Mouse (Mus musculus): ENCODE measurements around the gene Repin1.
A peak's percentile ranks its signal among the peaks of the same experiment; 100 is the strongest.

Gene Repin1

DNA sequence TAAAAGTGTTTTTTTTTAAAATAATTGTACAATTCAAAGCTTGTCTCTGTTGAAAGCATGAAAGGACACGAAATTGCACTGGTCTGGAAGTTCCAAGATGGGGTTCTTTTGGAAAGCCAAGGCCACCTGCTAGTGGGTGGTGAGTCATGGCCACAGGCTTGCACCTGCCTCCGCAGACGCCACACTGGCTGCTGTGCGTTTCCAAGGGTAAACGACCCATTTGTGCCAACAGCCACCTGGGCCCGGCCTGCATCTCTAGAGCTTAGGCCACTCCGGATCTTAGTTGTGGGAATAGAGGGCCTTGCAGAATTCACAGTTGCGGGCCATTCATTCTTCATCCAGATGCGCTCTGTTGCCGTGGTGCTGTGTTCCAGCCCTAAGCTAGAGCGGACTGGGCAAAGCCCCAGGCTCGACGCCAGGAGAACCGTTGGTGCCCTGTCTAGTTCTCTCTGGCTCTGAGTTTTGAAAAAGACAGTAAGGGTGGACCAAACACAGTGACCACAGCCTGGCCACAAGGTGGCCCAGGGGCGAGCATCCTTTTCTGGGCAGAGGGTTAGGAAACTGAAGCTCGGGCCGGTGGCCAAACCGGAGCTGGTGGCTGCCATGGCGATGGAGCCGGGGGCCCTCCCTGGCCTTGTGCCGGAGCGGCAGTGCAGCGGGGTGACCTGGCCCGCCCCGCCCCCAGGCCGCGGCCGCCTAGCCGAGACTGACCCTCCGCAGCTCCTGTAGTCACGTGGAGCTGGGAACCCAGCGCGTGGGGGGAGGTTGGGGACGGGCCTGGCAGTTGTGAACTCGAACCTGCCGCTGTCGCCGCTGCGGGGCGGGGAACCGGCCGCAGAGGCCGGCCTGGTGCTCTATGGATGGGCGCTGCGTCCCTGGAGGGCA, at the start of gene Repin1, which contains the start of gene Gm44965:
Repin1 (plus strand) TSS at position 726 of the 885 bp plus-strand sequence.
Gm44965 (plus strand) TSS at position 784 of the 885 bp plus-strand sequence.
- peak; percentile 95 for DNase-seq

DNA sequence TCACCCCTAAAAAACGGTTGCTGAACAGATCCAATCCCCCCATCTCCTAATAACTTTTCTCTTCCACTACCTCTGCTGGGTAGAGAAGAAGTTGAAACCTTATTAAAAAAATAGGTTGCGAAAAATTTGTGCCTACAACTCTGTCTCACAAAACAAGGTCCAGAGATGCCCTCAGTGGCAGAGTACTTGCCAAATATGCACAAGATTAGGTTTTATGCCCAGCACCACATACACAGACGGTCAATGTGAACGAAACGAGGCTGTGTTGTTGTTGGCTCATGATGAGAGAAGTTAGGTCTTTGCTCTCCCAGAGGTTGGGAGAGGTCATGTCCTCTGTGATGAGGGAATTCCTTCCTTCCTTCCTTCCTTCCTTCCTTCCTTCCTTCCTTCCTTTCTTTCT, 48.4 kb upstream of the Repin1 start:
- DNase-seq = no peak

DNA sequence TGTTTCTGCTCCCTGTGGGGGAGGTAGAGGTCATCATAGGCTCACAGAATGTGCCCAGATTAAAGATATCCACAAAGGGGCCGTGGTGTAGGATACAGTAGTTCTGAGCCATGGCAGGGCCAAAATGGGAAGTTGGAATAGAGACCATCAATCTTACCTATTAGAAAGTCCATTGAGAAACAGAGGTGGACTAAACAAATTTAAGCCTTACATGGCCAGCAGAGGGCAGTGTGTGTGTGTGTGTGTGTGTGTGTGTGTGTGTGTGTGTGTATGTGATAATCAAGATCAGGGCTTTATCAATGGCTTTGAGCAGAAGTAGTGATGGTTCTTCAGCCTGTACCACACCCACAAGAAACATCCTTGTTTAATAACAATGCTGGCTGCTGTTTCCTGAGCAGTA, 47.4 kb upstream of the Repin1 start:
- peak; percentile 54 for DNase-seq

DNA sequence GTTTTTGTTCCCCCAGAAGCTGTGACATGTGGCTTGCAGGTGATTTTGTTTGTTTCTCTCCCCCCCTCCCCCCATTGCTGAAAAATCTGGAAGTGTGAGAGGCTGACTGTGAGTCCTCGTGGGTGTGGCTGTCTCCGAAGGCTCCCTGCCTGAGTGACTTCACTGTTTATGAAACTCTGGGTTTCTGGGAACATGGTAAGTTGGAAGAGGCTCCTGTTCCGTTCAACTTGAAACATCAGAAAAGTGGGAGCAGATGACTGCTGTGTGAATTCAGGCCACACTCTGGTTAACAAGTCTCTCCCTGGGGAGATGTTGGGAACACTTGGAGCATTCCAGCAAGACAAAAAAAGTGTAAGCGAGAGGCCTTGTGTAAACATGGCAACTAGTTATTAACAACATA, 46.8 kb upstream of the Repin1 start:
- DNase-seq = no peak

DNA sequence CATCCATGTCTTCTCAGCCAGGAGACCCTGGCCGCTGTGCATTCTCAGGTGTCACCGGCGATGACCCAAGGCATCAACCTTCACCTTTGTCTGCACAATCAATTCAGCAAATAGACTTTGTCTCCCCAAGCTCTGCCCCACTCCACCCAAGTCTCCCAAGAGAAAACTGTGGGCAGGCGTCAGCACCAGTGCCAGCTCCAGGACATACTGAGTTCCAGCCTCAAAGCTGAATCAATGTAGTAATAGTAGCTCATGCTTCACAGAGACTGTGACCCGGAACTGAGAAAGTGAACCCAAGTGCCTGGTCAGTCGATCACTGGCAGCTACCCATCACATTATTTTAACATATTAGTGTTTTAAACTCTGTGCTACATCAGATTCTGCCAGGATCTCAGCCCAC, 45.4 kb upstream of the Repin1 start:
- DNase-seq = no peak

DNA sequence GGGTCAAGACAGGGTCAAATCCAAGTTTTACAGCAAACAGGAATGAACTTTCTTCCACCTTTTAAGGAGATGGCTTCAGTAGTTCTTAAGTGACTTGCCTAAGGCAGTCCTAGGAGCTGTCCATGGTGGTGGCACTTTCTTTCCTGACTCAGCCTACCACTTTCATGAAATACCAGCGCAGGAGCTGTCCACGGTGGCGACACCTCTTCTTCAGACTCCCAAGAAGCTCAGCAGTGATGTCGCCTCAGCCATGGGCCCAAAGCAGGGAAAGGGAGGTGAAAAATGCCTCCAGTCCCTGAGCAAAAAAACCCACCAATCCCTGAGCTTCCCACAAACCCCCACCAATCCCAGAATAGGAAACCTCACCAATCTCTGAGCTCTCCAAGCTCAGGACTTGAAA, 40.8 kb upstream of the Repin1 start:
- DNase-seq = peak; percentile 61

DNA sequence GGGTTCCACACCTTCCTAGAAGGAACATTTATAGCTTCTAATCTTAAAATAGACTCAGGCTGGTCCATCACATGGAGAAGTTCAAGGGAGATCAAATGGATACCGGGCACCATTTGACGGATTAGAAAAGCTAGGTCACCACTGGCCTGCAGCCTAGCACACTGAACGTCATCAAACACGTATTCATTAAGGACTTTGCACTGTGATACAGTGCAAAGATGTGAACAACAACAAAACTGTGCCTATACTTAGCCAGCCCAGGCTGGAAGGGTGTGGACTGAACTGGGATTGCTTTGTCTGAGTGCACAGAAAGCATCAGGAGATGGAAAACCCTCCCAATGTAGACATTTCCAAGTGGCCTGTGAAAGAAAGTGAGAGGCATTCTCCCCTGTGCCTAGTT, 39.9 kb upstream of the Repin1 start:
- peak; percentile 14 for DNase-seq

DNA sequence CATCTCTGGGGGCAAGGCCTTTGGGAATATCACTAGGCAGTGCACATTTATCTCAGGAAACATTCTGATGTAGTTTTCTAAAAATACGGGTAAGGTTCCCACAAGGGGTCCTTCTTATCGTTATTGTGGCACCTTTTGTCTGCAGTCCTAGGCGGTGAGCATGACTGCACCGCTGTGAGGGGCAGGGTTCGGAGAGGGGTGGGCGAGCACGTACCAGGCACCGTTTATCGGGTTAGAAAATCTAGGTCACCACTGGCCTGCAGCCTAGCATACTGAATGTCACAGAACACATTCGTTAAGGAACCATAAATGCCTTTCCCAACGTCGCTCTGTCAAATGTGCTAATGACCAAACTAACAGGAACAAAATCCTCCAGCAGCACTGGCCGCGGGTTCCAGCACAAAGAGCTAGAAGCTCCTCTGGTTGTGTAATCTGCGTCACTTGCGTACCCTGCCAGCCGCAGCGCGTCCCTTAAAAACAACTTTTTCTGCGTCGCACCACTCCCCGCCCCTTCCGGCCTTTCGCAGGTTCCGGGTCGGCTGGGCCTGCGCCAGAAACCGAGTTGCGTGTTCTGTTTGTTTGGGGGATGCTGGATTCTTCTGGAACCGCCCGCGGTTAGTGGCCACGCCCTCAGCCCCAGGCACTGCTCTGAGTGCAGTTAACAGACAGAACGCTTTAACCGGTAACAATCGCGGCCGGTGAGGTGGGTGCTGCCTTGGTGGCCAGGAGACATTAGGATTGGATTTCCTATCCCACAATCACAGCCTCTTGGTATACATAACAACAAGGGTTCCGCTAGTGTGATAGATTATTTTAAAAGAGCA, 39.2 kb upstream of the Repin1 start, which contains the start of gene Lrrc61:
Lrrc61 (plus strand) TSS at position 517 of the 824 bp plus-strand sequence.
- DNase-seq = peak; percentile 95

DNA sequence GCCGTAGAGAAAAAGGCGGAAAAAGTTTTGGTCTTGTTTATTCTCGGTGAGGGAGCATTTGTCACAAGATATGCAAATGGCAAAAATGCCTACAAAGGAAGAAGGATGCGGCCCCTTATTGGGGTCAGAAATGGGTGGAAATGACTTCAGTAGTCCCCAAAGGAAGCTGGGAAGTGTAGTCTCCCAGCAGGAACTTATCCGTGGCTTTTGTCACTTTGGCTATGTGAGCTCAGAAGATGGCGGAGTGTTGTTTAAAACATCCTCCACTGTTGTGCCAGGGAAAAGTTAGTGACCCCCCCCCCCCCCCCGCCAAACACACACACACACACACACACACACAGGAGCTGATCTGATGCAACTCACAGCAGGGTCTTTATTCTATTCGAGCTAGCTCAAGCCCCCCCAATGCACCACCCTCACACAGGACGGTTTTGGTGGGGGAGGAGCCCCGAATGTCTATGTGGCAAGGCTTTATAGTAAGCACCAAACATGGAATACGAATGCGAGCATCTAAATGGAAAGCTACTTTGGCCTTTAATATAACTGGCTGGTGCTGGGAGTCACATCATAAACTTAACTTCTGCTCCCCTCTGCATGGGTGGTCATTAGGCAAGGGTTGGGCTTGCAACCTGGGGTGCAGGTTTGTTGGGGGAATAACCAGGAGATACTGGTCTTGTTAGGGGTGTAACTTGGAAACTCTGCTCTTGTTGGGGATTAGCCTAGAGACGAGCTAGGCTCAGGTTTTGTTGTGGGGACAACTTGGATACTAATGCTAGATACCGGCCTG, 38.4 kb upstream of the Repin1 start:
- peak; percentile 88 for DNase-seq

DNA sequence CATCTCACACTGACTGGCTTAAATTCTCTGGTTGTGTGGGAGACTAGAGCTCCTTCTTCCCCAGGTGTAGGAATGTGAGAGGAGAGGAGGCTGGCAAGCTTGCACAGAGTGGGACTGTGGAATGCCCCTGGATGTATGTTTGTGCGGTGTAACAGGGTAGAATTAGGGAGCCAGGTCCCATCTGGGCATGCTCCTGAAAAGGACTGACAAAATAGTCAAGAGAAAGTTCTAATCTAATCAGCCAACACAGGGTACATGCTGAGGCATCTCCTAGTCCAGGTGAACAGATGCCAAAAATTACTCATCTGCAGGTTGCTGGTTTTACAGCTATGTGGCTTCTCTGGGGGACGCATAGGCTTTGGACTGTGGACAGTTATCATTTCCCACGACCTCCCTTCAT, 37.7 kb upstream of the Repin1 start:
- DNase-seq = no peak

DNA sequence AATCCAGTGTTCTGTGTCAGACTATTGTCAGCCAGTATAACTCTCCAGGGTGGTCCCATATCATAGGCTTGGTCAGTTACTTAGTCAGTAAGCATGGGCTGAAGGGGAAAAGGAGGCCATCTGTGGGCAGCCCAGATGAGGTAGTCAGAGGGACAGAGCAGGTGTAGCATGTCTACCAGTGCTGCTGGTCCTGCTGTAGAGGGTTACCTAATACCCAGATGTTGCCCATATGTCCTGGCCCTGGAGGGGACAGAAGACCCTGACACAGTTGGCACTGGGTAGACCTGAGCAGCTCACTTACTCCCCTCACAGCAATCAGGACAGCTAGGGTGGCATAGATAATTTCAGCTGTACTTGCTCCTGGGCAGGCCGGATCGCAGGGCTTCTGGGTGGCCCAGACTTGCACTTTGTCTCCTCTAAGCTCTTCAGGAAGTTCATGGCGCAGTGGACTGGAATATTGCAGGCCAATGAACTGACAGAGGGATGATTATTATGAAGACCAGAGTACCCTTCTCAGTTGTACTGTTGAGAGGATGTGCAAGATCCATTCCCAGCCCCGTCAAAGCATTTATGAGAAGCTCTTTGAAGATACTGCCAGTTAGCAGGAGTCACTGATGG, 27.9 kb upstream of the Repin1 start:
- no peak for DNase-seq

DNA sequence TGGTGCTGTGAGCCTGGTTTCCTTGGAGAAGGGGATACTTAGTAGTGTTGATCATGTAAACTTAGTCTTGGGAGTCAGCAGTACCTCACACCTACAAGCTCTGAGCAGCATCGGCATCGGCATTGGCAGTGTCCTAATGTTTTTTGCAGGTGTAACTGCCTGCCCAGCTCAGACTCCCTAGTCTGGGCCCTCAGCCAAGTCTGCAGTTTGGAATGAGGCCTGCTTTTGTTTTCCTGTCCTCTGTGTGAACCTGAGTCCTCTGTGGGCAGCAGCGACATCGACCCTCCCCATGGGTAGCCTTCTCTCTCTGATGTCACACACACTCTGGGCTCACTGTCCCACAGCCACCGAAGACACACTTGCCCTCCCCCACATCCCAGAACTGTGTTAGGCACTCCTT, 27.4 kb upstream of the Repin1 start:
- DNase-seq = no peak

DNA sequence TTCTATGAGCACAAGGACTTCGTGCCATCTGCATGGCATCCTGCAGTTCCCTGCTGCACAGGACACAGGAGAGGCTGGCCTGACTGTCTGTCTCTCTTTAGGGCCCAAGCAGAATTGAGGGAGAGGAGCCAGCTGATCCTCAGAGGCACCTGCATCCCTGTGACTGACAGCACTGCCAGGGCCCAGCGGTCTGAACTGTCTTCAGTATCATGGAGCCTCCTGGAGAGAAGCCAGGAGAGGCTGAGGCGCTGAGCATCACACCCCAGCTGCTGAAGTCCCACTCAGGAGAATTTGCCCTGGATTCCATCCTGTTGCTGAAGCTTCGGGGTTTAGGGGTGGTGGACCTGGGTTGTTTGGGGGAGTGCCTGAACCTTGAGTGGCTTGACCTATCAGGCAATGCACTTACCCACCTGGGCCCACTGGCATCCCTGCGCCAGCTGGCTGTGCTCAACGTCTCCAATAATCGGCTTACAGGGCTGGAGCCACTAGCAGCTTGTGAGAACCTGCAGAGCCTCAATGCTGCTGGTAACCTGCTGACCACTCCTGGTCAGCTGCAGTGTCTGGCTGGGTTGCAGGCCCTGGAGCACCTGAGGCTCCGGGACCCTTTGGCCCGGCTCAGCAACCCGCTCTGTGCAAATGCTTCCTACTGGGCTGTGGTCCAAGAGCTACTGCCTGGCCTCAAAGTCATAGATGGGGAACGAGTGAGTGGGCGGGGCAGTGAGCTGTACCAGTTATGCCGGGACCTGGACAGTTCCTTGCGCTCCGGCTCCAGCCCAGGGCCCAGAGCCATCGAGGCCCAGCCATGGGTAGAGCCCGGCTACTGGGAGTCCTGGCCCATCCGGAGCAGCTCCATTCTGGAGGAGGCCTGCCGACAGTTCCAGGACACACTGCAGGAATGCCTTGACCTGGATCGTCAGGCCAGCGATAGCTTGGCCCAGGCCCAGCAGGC, 25.4 kb upstream of the Repin1 start:
- no peak for DNase-seq

DNA sequence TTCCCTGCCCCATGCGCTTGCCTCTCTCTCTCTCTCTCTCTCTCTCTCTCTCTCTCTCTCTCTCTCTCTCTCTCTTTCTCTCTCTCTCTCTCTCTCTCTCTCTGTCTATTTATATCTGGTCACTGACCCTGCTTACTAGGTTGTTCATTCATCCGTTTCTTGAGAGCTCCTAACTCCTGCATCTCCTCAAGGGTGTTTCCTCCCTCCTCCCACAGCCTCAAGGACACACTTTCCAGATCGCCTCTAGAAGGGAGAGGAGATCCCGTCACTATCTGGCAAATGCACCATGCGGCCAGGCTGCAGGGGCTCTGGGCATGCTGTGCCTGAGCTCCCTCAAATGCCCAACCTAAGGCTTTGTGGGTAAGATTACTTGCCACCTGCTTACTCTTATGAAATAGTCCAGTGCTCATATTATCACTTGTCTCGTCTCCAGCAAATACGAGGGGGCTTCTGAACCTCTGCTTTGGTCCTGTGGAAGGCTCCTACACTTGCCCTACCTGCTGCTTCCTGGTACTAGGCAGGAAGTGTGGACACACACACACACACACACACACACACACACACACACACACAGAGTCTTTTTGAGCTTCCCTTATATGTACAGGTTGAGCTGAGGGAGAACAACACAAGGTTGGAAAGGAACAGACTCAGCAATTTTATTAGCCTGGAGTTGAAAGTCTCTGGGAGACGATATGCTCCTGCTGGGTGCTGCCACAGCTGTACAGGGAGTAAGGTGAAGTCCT, 24.4 kb upstream of the Repin1 start:
- DNase-seq = no peak

DNA sequence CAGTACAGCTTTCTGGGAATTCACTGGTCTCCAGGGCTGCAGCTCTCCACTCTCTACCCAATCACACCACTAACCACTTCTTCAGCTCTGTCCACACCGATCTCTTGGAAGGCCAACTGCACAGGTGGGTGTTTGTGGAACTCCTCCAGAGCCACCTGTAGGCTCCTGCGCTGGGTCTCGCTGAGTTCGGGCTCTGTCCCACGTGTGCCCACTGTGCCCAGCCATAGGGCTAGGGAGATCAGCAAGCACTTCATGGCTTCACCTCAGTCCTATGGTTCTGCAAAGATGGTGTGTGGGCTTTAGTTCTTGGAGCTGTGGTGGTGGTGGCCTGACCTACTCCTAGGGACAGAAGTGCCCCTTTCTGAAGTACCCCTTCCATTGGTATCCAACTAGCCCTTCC, 21.7 kb upstream of the Repin1 start:
- DNase-seq = no peak

DNA sequence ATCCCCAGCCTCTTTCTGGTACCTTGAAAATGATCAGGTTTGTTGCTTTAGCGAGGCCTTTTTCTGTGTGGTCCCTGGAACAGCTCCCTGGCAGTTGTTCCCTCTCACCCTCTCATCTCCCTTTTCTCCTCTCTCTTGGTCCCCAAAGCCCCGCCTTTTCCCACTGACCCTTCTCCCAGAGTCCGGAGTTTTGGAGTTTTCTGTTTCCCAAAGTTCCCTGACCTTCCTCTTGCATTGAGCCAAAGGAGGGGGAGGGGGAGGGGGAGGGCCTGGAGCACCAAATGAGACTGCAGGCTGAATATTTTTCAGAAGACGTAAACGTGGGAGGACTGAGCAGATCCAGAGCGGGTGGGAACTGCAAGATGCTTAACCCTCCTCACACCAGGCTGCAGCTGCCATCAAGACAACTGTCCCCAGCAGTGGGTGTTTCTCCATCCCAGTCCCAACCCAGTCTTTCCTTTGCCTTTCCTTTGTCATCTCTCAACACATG, 21.1 kb upstream of the Repin1 start, which contains the start of gene Rarres2:
Rarres2 (minus strand) TSS at position 218 of the 490 bp plus-strand sequence.
- peak; percentile 35 for DNase-seq

DNA sequence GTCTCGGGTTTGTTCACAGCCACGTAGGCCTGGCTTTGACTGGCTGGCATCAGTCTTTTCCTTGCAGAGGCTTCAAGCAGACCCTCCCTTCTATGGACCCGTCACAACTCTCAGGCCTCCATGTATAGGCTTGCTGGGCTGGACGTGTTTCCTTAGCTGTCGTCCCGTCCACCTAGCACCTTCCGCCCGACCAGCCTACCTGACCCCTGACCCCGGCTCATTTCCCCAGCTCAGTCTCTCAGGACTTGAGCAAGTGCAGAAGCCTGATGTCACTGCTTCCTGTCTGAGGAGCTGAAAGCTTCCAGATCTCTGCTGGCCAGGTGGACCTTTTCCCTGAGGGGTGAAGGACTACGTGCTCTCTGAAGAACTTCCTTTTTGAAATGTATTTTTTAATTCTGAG, 20.4 kb upstream of the Repin1 start:
- DNase-seq = peak; percentile 63

DNA sequence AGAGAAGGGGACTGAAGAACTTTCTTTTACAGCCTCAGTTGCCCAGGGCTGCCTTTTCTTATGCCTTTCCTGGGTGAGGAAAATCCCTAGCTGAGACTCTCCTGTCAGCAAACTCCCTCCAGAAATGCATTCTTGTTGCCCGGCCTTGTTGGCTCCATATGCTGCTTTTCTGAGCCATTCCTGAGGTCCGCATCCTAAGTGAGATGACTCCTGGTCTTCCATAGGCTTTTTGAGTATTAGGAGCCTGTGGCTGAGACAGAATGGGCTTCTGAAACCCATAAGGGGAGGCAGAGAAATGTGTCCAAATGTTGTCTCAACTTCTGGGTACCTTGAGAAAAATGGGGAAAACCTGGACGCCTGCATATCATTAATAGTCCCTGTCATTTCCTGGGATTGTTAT, 19.7 kb upstream of the Repin1 start:
- no peak for DNase-seq

DNA sequence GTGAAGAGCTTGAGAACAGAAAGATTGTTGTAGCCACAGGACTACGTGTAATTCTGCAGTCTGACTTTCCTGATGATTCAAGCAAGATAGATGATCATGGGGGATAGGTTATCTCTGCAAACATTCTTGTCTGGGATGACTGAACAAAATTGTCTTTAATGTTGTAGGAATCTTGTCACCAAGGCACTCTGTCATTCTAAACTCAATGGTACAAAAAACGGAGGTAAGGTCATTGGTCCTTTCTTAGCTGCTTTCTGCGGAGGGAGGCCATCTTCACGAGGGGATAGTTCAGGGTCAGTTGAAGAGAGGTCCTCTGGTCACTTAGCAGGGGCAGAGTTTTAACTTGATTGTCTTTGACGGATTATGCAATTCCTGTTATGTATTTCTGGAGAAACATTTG, 14.9 kb upstream of the Repin1 start:
- no peak for DNase-seq

DNA sequence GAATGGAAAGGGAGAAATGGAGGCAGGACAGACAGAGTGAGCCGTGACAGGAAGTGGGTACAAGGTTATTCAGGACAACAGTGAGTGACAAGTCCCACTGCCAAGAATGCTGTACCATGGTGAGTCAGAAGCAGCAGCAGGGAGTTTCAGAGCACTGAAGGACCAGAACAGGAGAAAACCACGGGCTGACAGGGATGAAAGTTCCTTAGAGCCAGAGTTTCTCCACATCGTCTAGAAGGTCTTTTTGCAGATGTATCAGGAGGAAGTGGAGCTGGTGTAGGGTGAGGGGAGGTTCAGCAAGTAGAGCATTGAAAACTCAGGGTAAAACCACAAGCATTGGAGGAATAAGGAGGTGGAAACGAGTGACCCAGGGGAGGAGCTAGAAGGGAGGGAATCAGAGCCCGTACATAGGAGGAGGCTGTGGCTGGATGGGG, 14.5 kb upstream of the Repin1 start:
- DNase-seq = no peak

All from embryo, embryonic 11 days (tissue).